Mouse (Mus musculus): ENCODE results near the gene Rab29.
"Not testable (repeated sequence)": the region's sequence is repeated elsewhere in the genome, so short reads cannot be mapped to it uniquely, and the experiment has no call there.

The Rab29 gene

DNA sequence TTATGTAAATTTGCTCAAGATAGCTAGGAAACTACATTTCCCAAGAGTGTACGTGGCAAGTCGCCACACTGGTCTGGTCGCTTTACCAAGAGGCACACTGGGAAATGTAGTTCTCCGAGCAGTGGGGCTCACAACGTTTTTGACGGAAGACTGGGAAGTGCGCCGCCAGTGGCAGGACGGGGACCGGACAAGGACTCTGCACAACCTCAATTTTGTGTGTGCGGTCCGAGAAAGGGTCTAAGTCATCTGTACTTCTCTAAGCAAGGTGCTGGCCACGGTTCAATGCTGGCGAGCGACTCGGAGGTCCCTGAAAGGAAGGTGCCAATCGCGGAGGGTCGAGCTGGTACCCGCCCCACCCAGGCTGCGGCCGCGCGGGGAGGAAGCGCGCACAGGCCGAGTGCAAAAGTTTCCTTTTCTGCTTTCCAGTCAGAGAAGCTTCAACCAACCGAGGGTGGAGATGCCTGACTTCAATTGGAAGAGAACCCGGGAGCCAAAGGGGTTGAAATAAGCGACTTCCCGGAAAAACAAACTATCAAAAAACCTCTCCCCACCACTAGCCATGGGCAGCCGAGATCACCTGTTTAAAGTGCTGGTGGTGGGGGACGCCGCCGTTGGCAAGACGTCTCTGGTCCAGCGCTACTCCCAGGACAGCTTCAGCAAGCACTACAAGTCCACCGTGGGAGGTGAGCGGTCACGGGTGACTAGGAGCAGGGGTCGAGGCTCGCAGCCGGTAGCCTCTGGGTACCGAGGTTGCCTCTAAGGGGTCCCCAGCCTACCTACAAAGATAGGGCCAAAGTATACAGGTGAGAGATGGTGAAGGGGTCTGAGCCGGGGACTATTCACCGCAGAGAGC is at the start of gene Rab29:
Rab29 (plus strand) TSS at position 132 of the 853 bp plus-strand sequence.
- DNase-seq: peak; percentile 88

DNA sequence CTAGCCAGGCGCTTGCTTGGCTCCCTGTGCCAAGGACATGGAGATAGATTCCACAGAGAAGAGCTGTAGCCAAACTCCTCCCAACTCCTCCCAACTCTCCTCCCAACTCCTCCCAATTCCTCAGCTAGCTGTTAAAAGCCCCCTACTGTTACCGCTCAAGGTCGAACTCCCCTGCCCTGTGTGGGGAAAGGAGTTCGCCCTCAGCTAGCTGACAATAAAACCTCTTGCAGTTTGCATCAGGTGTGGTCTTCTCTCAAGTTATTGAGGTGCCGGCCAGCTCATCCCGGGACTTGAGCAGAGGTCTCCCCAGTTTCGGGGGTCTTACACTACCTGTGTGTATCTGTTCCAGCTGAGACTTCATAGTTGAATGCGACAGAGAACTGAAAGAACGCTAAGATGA is 46.7 kb upstream of the Rab29 start:
- not testable (repeated sequence) for DNase-seq

DNA sequence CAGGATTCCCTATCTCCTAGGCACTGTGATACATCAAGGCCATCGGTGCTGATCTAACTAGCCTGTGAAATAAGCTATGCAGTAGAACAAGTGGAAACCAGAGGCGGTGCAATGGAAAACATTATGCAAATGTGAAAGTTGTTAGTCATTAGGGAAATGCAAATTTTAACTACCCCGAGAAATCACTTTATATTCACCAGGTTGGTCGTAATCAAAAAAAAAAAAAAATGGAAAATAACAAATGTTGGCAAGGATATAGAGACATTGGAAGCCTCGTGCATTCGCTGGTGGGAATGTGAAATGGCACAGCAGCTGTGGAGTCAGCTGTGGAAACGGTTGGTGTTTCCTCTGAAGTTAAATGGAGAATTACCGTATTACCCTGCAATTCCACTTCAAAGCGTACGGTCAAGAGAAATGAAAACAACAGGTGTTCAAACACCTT is 46.1 kb upstream of the Rab29 start:
- DNase-seq: no peak

DNA sequence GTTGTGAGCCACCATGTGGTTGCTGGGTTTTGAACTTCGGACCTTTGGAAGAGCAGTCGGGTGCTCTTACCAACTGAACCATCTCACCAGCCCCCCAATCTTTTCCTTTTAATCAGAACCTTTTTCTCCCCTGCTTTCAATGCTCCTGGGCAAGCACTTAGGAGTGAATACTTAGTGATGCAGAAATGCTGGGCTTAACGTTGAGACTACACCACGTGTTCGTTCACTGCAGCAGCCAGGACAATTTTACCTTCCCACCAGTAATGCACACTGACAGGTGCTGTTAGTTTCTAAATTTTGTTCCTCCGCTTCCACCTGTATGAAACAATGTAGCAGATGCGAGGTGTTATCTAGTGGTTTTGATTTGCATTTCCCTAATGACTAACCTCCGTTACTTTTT is 44.7 kb upstream of the Rab29 start:
- no peak for DNase-seq

DNA sequence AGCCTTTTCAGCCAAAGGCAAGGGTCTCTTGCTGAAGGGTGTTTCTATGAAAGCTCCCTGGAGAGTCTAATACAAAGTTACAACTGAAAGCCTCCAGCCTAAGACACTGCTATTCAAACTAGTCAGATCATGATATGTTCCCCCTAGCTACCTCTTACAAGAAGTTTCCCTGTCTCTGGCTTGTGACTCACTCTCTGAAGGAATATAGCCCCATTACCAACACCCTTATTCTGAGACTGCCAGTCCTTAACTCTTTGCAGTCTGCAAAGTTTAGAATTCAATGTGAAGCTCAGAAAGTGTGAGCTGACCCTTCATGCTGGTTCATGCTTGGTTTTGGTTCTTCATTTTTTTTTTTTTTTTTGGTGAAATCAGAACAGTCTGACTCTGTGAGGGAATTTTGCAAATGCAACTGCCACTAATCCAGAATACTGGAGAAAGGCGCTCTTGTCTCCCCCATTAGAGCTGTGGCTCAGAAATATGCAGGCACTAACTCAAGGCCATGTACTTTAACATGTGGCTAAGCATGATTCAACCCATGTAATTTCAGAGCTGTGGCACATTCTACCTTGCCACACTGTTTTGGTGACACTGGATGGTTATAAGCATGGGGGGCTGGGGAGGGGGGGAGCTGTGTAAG is 44.0 kb upstream of the Rab29 start:
- no peak for DNase-seq

DNA sequence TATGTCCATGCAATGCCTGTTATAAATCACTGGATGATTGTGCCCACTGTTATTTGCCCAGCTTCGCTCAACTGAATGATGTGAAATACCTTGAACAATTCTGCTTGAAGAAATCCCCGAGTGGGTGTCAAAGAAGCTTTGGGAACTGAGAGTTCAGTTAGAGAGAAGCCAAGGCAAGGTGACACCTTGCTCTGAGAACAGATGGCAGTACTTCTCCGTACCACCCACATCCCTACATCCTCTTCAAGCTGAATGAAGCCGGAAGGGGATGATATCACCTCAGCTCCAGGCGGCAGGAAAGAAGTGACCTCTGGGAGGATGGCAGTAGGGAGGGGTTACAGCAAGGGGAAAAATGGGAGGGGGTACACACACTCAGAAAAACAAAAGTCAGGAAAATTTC is 43.5 kb upstream of the Rab29 start:
- no peak for DNase-seq

DNA sequence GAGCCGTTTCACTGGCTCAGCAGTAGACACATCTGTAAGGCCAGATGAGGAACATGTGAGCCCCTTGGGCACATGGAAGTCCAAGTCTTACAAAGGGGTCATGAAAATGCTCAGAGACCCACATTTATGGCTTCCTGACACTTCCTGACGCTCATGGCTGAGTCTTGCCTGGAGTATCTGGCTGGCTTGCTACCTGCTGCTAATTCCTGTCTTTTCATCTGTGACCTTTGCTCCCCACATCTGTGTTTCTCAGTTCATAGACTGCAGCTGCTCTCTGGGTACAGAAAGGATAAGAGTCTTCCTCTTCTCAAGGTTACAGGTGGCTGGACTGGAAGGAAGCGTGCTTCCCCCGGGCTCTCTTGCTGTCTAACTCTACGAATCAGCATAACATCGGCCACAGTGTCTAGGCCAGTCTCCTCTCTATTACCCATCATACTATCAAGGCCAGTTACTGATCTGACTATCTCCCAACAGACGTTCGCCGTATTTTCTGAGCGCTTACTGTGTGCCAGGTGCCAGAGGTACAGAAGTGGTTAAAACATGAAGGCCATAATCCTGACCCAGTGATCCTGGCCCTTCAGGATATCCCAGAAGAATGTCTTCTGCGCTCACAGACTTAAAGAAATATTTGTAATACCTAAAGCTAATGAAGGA is 42.4 kb upstream of the Rab29 start:
- peak in 1 of 2 experiments; percentile 30 for DNase-seq

DNA sequence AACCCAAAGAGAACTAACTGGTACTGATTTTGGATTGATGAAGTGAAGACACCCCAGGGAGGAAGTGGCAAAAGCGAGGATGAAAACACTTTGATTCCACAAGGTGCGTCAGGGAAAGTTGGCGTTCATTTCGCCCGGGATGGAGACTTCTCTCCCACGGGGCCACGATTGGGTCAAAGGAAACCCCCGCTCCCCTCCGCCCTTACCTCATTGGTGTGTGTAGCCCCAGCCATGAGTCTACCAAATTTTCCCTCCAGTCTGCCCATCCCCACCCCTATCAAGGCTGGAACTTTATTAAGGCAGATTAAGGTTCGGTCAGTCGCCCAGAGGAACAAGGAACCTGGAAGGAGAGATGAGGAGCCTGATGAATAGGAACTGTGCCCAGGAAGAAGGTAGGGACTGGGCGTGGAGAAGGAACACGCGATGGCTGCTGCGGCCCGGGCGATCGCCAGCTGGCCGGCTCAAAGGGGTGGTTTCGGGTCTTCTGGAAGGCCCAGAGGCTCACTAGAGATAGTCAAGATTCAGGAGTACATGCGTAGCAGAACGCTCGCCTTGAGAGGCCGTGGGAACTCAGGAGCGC is 39.7 kb upstream of the Rab29 start, which contains the start of gene Slc41a1:
Slc41a1 (plus strand) TSS at position 287 of the 580 bp plus-strand sequence.
- DNase-seq: peak; percentile 35 to 48

DNA sequence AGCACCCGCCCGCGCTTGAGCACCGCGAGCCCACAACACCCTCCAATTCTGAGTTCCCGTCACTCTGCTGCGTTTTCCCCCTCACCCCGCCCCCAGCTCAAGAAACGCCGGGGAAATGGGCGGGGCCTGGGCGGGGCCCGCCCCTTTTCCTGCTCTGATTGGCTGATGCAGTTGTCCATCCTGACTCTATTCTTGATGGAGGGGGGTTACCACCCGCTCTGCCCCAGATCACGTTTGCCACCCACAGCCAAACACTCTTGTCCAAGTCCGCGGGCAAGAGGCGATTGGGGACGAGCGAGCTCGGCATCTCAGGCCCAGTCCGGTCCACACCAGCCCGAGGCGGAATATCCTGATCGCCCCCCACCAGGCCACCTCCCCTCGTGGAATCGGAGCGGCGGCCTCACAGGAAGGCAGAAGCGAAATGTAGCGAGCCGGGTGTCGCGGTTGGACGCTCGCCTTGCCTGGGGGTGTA is 39.2 kb upstream of the Rab29 start:
- DNase-seq: peak; percentile 94 to 97

DNA sequence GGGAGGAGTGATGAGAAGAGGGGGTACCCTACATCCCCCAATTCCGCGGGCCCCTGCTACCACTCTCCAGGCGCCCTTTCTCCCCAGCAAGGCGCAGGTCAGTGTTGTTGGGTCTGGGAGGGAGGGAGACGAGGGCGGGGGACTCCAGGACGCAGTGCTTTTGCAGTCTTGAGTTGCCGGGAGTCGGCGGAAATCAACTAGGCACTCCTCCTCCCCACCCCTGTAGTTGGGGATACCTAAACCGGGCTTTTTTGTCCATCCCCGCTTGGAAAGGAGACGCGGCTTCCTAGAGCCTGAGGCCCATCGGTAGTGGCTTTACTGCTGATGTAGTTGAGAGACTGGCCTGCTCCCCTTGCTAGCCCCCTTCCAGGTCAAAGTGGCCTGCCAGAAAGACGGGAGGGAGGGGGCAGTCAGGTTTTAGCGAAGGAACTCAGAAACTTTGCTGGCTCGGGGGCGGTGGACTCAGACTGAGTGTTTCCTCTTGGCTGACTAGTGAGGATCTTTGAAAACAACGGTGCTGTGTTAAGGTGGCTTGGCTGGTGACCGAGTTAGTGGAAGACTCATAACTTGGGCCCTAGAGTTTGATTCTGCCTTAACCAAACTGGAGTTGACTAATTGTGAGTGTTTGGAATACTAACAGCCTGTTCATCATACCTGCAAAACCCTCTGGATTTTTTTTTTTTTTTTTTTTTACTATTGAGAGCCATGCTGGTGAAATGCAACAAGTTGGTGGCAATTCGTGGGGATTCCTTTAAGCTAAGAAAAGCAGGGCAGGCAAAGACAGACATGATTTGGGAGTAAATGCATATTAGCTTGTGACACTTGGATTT is 38.5 kb upstream of the Rab29 start:
- no peak for DNase-seq

DNA sequence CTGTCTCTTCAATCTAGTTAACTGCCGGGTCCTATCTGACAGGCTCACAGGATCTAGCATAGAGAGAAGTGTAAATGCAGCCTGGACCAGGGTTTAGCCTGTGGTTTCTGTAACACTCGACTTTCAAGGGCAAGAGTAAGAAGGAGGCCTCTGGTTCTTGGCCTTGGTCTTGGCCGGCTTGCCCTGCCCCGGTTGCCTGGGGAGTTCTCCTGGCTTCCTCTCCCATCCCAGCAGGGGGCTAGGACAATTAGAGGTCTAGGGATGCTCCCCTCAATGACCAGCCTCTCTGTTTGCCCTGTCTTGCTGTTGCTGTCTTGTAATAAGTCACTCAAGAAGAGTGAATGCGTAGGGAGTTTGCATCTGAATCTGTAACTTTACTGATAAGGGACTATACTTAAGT is 37.7 kb upstream of the Rab29 start:
- DNase-seq: no peak

DNA sequence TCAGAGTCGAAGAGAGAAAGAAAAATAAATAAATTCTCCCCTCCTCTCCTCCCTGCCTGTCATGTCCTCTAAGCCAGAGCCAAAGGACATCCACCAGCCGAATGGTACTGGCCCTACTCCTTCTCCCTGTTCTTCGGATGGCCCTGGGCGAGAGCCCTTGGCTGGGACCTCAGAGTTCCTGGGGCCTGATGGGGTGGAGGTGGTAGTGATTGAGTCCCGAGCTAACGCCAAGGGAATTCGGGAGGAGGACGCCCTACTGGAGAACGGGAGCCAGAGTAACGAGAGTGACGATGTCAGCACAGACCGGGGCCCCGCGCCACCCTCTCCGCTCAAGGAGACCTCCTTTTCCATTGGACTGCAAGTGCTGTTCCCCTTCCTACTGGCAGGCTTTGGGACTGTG is 36.5 kb upstream of the Rab29 start:
- DNase-seq: no peak

DNA sequence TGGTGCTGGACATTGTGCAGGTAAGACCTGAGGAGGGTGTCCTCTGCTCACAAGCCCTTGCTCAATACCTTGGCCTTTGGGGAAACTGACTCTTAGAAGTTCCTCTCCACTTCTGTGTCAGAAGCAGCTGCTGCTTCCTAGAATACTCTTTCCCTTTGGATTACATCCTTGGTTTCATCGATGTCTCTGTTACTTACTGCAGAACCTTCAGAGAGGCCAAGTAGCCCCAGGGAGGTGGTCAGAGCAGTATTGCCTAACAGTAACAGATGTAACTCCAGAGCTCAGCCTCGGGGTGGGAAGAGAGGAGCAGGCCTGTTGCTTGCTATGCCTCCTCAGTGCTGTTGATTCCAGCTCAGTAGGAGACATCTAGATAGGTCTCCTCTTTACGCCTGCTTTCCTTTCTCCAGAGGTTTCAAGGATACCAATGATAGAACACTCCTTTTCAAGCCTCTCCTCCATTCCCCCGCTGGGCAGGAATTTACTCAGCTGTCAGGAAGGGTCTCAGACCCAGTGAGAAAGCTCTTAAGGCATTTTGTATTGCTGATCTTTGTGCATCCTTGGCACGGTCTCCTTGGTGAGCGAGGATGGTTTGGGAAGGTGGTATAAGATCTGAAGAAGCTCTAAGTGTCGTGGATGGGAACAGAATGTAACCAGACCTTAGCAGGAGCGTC is 35.9 kb upstream of the Rab29 start:
- no peak for DNase-seq

DNA sequence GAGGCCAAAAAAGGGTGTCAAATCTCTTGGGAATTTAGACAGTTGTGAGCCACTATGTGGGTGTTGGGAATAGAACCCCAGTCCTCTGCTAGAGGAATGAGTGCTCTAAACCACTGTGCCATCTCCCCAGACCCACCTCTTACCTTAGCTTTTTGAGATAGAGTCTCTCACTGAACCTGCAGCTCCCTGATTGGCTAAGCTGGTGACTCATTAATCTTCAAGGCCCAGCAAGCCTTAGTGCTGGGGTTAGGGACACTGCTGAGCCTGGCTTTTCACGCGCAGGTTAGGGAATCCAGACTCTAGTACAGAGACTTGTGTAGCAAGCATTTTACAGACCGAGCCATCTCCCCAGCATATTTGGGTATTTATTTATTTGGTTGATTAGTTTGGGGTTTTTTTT is 30.0 kb upstream of the Rab29 start:
- DNase-seq: no peak

DNA sequence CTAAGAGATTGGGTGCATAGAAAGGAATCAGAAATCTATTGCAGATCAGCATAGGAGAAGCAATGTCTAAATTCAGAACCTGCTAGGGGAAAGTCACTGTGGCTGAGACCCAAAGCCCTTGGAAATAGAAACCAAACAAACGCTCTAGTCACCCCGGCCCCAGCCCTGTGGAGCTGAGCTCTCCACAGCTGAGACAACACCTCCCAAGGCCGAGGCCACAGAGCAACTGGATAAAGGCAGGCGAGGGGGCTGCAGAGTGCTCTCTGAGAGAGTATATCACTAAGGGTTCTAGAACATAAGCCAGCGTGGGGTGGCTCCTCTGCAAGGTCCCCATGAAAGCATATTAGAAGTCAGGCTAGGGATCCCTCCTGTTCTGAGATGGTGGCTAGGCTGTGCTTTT is 28.5 kb upstream of the Rab29 start:
- DNase-seq: no peak

DNA sequence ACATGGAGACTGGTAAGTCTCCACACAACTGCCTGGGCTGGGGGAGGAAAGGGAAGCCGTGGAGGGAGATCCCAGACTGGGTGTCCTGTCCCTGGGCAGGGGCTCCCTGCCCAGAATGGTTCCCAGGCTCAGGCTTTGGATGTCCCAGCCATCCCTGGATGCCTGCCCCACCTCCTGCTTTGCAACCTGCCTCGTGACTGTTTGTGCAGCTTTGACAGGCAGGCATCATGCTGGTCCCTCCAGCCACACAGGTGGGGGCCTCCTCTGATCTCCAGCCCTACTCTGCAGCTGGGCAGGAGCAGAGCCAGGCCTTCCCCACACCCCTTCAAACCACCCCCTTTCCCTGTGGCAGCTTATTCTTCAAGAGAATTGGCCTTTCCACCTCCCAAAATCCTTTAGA is 27.7 kb upstream of the Rab29 start:
- DNase-seq: no peak

DNA sequence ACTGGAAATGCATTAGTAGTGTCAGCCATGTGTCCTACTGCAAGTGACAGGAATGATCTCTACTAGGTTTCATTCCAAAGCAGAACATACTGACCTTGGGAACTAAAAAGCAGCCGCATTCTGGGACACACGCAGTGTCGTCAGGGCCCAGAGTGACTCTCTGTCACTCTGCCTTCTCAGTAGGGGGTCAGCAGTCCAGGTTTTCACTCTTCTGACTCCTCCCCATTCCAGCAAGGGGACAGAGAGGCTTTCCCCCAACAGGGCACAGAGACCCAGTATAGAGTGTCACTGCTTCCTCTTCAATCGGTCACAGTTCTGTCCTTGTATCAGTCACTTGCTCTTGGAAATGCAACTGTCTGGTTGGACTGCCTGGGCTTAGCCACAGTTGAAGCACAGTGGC is 24.8 kb upstream of the Rab29 start:
- DNase-seq: no peak

DNA sequence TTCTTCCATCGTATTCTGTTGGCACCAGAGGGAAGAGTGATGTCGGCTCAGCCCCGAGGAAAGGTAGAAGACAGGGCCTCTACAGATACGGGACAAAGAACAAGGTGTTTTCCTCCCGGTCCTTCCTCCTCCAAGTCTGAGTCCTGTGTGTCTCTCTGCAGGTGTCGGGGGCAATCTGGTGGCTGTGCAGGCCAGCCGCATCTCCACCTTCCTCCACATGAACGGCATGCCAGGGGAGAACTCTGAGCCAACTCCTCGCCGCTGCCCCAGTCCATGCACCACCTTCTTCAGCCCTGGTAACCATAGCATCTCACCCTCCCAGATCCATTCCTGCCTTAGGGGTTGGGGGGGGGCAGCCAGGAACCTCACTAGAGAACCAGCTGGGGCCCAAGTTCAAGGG is 23.3 kb upstream of the Rab29 start:
- DNase-seq: no peak

DNA sequence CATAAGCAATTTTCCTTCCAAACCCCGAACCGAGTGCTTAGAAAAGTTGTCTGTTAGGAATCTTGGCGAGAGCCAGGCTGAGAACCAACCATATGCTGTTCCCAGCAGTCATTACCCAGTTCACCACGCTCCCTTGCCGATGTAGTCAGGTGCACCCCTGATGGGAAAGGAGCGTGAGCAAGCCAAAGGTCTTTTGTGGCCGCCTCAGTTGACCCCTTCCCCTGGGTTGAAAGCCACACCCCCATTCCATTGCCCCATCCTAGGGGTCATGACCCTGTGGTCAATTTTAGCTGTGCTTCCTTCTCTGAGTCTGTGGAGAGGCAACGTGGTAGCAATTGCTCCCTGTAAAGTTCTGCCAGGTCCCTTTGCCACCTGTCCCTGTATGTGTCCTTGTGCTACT is 22.1 kb upstream of the Rab29 start:
- DNase-seq: no peak

DNA sequence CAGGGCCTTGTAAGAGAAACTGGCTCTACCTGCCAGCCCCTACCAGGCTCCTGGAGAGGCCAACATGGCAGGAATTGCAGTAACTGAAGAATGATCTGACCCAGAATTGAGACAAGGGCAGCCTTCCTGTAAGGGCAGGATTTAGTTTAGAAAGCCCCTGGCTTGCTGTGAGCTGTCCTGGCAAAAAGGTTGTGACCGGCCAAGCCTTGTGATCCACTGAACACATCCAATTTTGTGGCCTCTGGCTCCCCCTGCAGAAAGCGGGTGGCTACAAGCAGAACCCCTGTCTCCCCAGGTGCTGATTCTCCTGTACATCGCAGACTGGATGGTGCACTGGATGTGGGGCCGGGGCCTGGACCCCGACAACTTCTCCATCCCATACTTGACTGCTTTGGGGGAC is 20.8 kb upstream of the Rab29 start:
- DNase-seq: peak; percentile 49 to 60

DNA sequence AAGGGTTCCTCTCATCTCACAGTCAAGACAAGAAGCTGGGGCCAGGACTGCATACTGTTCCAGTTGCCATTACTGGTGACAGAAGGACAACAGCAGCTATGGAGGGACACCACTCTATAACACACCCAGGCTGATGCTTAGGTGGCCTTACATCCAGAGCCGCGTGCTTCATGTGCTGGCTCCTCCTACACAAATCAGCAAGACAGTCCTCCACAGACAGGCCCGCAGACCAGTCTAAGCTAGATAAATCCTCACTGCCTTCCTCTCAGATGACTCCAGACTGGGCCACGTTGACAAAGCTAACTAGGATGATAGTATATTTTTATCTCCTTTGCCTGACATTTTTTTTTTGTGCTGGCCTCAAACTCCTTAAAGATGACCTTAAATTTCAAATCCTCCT is 5.2 kb upstream of the Rab29 start:
- DNase-seq: no peak

DNA sequence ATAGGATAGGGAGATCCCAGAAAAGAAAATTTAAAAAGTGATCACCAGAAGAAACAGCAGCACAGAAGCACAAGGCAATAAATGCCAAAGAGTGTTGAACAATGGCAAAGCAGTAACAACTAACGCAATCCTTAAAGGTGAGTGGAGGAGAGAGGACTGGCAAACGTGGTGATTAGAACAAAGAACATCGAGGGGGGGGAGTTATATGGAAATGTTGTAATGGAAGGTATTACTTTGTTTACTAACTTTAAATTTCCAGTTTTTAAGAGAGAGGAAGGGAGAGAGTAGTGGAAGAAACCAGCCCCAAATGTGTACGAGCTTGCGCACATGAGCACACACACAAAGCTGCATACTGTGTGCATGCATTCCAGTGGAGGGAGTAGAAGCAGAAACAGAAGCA is 1.4 kb upstream of the Rab29 start:
- no peak for DNase-seq
